Mouse (Mus musculus) brain, adult 2 months (tissue): ENCODE measurements around the gene Tex14.
"Not testable (repeated sequence)": the region's sequence is repeated elsewhere in the genome, so short reads cannot be mapped to it uniquely, and the experiment has no call there.

ENCODE experiments used
- DNase-seq: peaks from one replicate; pipeline ENCODE4 v3.0.0; 2011; ENCODE audit warnings: low read depth, low spot score

Tex14 gene

GRCm38 (mm10) chr11:87426450-87427250 lies 21.8 kb downstream of the Tex14 start:
- DNase-seq: peak; percentile 95

- DNase-seq: no peak
These were observed 22.6 kb downstream of the Tex14 start for GRCm38 (mm10) chr11:87427273-87428050.

DNA sequence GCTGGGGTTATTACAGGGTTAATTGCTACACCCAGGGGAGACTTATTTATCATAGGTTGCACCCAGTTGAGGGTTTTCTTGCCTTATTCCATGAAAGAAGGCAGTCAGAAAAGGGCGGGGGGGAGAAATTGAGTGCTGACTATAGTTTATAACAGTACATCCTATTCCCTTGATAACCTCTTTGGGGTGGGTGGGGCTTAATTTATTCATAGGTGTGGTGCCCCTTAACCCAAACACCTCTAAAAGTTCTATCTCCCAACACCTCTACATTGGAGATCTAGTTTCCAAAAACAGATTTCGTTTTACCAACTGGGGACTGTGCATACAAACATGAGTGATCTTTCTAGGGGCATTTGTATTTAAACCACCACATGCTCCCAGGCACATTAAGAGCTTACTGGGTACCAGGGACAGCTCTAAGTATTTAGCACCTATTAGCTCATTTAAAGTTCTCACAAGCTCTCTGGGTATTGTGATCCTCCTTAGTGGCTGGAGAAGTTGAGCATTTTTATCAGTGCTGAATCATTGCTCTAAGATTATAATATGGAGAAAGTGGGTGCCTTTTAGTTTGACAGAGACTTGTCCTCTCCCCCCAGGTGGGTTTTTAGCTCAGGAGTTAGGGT lies 23.3 kb downstream of the Tex14 start:
- DNase-seq: no peak

GRCm38 (mm10) chr11:87429363-87429762 lies 24.5 kb downstream of the Tex14 start:
- DNase-seq: no peak

DNA sequence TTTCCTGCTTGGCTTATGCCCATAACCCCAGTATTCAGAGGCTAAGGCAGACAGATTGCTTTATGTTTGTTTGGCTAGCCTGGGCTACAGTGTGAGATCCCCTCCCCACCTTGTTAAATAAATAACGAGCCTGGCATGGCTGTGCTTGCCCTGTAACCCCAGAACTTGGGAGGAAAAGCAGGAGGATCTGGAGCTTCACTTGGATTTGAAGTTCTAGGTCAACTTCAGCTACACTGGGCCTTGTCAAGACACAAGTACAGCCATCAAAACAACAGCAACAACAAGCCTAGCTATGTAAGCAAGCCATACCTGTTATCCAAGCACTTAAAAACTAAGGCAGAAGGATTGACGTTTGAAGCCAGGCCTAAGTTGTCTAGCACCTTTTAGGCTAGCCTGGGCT lies 25.5 kb downstream of the Tex14 start:
- DNase-seq: no peak

- not testable (repeated sequence) for DNase-seq
These were observed 26.9 kb downstream of the Tex14 start for GRCm38 (mm10) chr11:87431813-87432212.

DNA sequence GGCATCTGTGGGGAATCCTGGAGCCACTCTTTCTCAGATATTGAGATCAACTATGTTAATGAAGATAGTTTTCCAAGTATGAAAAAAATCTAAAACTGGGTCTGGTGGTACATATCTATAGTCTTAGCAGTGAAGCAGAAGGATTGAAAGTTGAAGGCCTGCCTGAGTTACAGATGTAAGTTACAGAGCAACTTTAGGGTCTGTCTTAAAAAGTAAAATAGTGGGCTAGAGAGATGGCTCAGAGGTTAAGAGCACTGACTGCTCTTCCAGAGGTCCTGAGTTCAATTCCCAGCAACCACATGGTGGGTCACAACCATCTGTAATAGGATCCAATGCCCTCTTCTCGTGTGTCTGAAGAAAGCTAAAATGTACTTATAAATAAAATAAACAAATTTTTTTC lies 27.6 kb downstream of the Tex14 start:
- DNase-seq: no peak

DNA sequence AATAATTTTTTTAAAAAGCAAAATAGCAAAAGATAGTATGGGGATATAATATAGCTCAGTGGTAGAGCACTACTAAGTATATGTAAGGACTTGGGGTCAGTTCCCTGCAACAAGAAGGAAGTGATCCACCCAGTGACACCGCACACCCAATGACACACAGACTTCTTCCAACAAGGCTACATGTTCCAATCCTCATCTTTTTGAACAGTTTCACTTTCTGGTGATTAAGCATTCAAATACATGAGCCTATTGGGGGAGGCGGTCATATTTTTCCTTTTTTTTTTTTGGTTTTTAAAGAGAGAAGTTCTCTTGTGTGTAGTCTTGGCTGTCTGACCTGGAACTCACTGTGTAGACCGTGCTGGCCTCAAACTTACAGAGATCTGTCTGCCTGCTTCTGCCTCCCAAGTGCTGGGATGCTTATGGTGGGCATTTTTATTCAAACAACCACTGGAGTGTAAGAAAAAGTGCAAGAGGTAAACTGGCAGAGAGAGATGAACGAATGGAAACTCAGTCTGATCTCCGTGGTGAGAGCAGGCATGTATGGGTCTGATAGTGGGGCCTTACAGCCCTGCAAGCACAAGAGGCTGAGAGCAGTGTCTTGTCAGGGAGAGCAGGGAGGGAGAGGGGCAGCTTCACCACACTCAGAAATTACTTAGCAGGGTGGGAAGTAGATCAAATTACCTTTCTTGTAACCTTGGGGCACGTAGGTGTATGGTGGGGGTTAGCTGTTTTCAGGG lies 28.2 kb downstream of the Tex14 start:
- no peak for DNase-seq

GRCm38 (mm10) chr11:87435107-87435506 lies 30.2 kb downstream of the Tex14 start:
- DNase-seq: not testable (repeated sequence)

DNA sequence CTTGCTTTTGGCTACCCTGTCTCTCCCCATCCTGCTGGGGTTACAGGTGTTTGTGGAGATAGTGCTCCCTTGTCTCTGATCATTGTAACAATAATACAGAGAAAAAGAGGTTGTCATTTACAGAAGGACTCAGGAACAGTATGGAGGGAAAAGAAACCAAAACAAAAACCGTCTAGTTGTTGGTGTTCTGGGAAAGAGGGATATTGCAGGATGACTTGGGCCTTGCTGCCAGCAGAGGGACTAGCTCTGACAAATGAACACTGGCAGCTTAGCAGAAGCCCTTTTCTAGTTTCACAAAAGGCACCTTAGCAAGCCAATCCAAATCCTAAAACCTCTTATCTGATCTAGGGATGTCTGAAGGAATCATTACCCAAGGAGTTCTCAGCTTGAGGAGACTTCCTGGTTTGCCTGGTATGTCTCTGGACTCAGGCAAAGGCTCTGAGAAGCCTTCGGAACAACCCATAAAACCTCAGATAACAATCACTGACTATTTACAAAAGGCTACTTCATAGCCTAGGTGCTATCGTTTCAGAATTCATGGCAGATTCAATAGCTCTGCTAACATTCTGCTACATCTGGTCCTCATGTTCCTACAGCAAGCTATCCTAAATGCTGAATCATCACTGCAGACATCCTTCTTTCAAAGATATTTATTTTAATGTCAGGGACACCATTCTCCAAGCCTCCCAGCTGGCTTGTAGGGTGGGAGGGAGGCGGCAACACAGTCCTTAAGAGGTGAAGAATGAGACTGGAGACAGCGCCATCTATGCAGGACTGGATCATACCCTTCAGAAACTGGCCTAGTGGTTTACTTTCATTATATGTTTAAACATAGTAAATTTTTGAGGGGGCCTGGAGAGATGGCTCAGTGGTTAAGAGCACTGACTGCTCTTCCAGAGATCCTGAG lies 31.7 kb downstream of the Tex14 start:
- DNase-seq: no peak

- no peak for DNase-seq
These were observed 35.0 kb downstream of the Tex14 start for GRCm38 (mm10) chr11:87439796-87440420.

GRCm38 (mm10) chr11:87442643-87443372 lies 37.9 kb downstream of the Tex14 start:
- DNase-seq: peak; percentile 92

DNA sequence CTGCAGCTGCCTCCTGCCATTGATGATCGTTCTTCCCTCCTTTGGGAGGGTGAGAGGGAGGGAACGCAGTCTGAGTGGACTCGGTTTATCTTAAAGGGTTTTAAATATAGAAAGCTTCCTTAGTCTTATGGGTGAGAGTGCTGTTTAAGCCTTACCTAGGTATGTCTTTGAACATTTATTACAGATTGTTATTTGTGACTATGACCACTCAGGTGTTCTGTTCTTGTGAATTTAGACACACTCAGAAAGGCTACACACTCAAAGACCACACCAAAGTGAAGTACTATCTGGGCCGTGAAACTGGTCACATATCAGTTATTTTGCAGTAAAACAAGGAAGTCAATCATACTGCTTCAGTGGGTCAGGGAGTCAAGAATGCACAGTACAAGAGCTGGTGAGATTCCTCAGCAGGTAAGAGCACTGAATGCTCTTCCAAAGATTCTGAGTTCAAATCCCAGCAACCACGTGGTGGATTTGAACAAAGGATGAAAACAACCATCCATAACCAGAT lies 38.6 kb downstream of the Tex14 start:
- DNase-seq: peak; percentile 93

DNA sequence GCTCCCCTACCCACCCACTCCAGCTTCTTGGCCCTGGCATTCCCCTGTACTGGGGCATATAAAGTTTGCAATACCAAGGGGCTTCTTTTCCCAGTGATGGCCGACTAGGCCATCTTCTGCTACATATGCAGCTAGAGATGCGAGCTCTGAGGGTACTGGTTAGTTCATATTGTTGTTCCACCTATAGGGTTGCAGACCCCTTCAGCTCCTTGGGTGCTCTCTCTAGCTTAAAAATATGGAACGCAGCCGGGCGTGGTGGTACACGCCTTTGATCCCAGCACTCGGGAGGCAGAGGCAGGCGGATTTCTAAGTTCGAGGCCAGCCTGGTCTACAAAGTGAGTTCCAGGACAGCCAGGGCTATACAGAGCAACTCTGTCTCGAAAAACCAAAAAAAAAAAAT lies 39.2 kb downstream of the Tex14 start:
- not testable (repeated sequence) for DNase-seq

- DNase-seq: no peak
These were observed 40.0 kb downstream of the Tex14 start for GRCm38 (mm10) chr11:87444735-87445428.

DNA sequence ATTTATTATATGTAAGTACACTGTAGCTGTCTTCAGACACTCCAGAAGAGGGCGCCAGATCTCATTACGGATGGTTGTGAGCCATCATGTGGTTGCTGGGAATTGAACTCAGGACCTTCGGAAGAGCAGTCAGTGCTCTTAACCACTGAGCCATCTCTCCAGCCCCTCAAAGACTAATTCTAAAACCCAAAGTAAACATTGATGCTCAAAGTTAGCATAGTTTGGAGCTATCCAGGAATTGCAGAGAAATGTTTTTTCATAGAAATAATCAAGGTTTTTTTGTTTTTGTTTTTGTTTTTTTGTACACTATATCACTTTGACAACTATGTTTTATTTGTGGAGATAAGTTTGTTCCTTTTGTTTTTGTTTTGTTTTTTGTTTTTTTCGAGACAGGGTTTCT lies 40.7 kb downstream of the Tex14 start:
- not testable (repeated sequence) for DNase-seq

GRCm38 (mm10) chr11:87446159-87446558 lies 41.3 kb downstream of the Tex14 start:
- DNase-seq: no peak

GRCm38 (mm10) chr11:87447429-87447828 lies 42.6 kb downstream of the Tex14 start:
- no peak for DNase-seq

GRCm38 (mm10) chr11:87448081-87448475 lies 43.2 kb downstream of the Tex14 start:
- DNase-seq: peak; percentile 96
